In genomic region chr2:122630465-122631225, GRCm38 (mm10) we compare ENCODE assay signal across 8 mouse cellular contexts. TPM values are rescaled to one million over a fixed set of nuclear protein-coding genes. Genes with fewer than 3 reads are reported as not detected.
DNase-seq lines count a peak whose midpoint lies in the region; ATAC-seq and TF ChIP-seq lines count a peak whose summit lies in the region.

No protein-coding gene starts in this region.

- peaks cover 21% of the 10 kb centered on the region for H3K27me3 ChIP-seq in Patski
- H3K27me3 ChIP-seq in hindbrain, embryonic 12.5 days, result peaks cover 7% of the 10 kb centered on the region; the same call in 1 of the 2 replicates

- peak overlapping the region; percentile 94 for H3K9ac ChIP-seq in hindbrain, embryonic 12.5 days

- POLR2A ChIA-PET in Patski (lab: Charles Lee), result interaction anchor here (1.0 kb wide), 1 partner anchor 55 kb away, joined by 3 read pairs; no protein-coding TSS in a partner anchor

- CTCF ChIA-PET in Patski (lab: Charles Lee), result interaction anchor here (1.0 to 2.0 kb wide), 6 partner anchors 13 to 249 kb away, joined by 3 to 6 read pairs (median 3); no protein-coding TSS in a partner anchor

- in situ Hi-C loops in Patski (cut with MboI; ENCODE audit: low pct_unique_long_range_greater_than_20kb), result loop anchor here (10.0 kb wide), 1 partner anchor 124 kb away; no protein-coding TSS in a partner anchor

- peak overlapping the region; percentile 83 for H3K27ac ChIP-seq in hindbrain, embryonic 12.5 days

- H3K4me3 ChIP-seq in hindbrain, embryonic 12.5 days, result peak overlapping the region; percentile 94

- DNase-seq in Patski (ENCODE audit: low read depth, low spot score), result peak; percentile 47
- DNase-seq in cerebellum, postnatal 10 days, result peak; percentile 89 to 92
- peak; percentile 87 to 88 for DNase-seq in frontal cortex, postnatal 10 days (ENCODE audit: low spot score in 2 of 2)
- peak; percentile 80 for DNase-seq in layer of hippocampus, postnatal 25 days (ENCODE audit: extremely low spot score in 1 of 2, low spot score in 1 of 2)
- DNase-seq in lung, postnatal 14 days, result peak; percentile 84
- DNase-seq in ovary, postnatal 36 days (ENCODE audit: low spot score), result peak; percentile 85
- DNase-seq in thymus, postnatal 14 days, result peak; percentile 88

- under 1% methylated on average over 73 of the region's 75 CpGs for WGBS in hindbrain, embryonic 12.5 days

- peak overlapping the region; percentile 97 for H3K4me2 ChIP-seq in hindbrain, embryonic 12.5 days (replicated peaks)

- no peak for TF ChIP-seq CTCF in Patski (IDR thresholded peaks at IDR 0.05)

- H3K36me3 ChIP-seq in hindbrain, embryonic 12.5 days, result peaks cover 16% of the 10 kb centered on the region

- no peaks in the 10 kb centered on the region for H3K9me3 ChIP-seq in hindbrain, embryonic 12.5 days (replicated peaks)

- peaks cover 12% of the 10 kb centered on the region for H3K4me1 ChIP-seq in hindbrain, embryonic 12.5 days

- ATAC-seq in Patski, result peak; percentile 81
- peak; percentile 85 for ATAC-seq in hindbrain, embryonic 12.5 days (ENCODE audit: low FRiP score)

RNA-seq across cellular contexts. Expression of gene AA467197, which starts 6.1 kb away (rescaled TPM):
- 0.68 TPM for polyA plus RNA-seq in Patski (2021)
- 0.34 and 0.84 TPM in 2 replicates for polyA plus RNA-seq in hindbrain, embryonic 12.5 days (2016; fragmentation: Nextera tagmentation; extraction: Ambion mirVana)
- under 1 TPM in 1 of 2 experiments, not detected in 1; 0.57 TPM for total RNA-seq in layer of hippocampus, postnatal 25 days (2021)

RNA-seq across cellular contexts. Expression of gene Gatm, which starts 19.5 kb away (rescaled TPM):
- polyA plus RNA-seq in Patski (2021), result 0.39 TPM
- 18.1 and 21.4 TPM in 2 replicates for polyA plus RNA-seq in hindbrain, embryonic 12.5 days (2016; fragmentation: Nextera tagmentation; extraction: Ambion mirVana)
- total RNA-seq in layer of hippocampus, postnatal 25 days (2021), result 10 to 100 TPM; 53.6 to 58.9 TPM

Comparison
In these comparisons a context has a peak if more than half of its experiments do, and no peak if none do; other contexts are left out.
1. Peak in every context shown above with its lines: DNase-seq, ATAC-seq, H3K4me3 ChIP-seq and H3K27ac ChIP-seq.
2. RNA of gene Gatm, which starts 19.5 kb away (polyA plus RNA-seq): 18.1 to 21.4 TPM in hindbrain, embryonic 12.5 days; 0.39 TPM in Patski (single experiment); every median in the first group is over 10 times any median in the second.